Mouse (Mus musculus): ENCODE measurements at regions not wholly inside any gene's neighbourhood (a gene's known extent, or its start where the extent isn't known, plus 50 kb on each side); places are given as distances from the start of the nearest gene placed in this dataset.

- H3K9me3 ChIP-seq: no peaks in the 10 kb centered on the region
- 85% methylated on average over 7 of the region's 7 CpGs for WGBS
- H3K27me3 ChIP-seq (replicated peaks; ENCODE audit: low read depth, poor library complexity, severe bottlenecking): no peaks in the 10 kb centered on the region
- H3K4me1 ChIP-seq: no peaks in the 10 kb centered on the region
- no peak overlapping the region for H3K4me3 ChIP-seq
- H3K27ac ChIP-seq (replicated peaks): no peak overlapping the region
- H3K36me3 ChIP-seq (replicated peaks): no peaks in the 10 kb centered on the region
- DNase-seq (ENCODE audit: low spot score): no peak
Measured at GRCm38 (mm10) chr9:40598431-40598831, 67.2 kb upstream of the Gramd1b start.

- no peak for DNase-seq (ENCODE audit: low spot score)
- Histone ChIP-seq H3K36me3 (replicated peaks) (no peaks in the 10 kb centered on the region), H3K9me3 (no peaks in the 10 kb centered on the region), H3K27me3 (replicated peaks; ENCODE audit: low read depth, poor library complexity, severe bottlenecking) (no peaks in the 10 kb centered on the region), H3K4me1 (0 out of 2 replicates have a peak, but pooled peaks cover 3% of the 10 kb centered on the region), H3K27ac (replicated peaks) (no peak overlapping the region), H3K4me3 (no peak overlapping the region)
- WGBS: 67% methylated on average over 2 of the region's 2 CpGs
Measured at GRCm38 (mm10) chr9:40587421-40587820, 56.2 kb upstream of the Gramd1b start.

- Histone ChIP-seq H3K4me1 (0 out of 2 replicates have a peak, but pooled peaks cover 3% of the 10 kb centered on the region), H3K9me3 (no peaks in the 10 kb centered on the region), H3K4me3 (no peak overlapping the region), H3K36me3 (replicated peaks) (no peaks in the 10 kb centered on the region), H3K27me3 (replicated peaks; ENCODE audit: low read depth, poor library complexity, severe bottlenecking) (no peaks in the 10 kb centered on the region), H3K27ac (replicated peaks) (no peak overlapping the region)
- 89% methylated on average over 7 of the region's 7 CpGs for WGBS
- DNase-seq (ENCODE audit: low spot score): no peak
Measured at GRCm38 (mm10) chr9:40586581-40586980, 55.4 kb upstream of the Gramd1b start.

GRCm38 (mm10) chr9:40583554-40583953 lies 52.4 kb upstream of the Gramd1b start:
- H3K27ac ChIP-seq (replicated peaks): no peak overlapping the region
- no peak overlapping the region for H3K4me3 ChIP-seq
- peaks cover 7% of the 10 kb centered on the region; the same call in 1 of the 2 replicates for H3K4me1 ChIP-seq
- 57% methylated on average over 11 of the region's 11 CpGs for WGBS
- H3K36me3 ChIP-seq (replicated peaks): no peaks in the 10 kb centered on the region
- H3K27me3 ChIP-seq (replicated peaks; ENCODE audit: low read depth, poor library complexity, severe bottlenecking): no peaks in the 10 kb centered on the region
- no peaks in the 10 kb centered on the region for H3K9me3 ChIP-seq
- peak; percentile 68 for DNase-seq (ENCODE audit: low spot score)

GRCm38 (mm10) chr9:40581854-40582253 lies 50.7 kb upstream of the Gramd1b start:
- no peaks in the 10 kb centered on the region for H3K27me3 ChIP-seq (replicated peaks; ENCODE audit: low read depth, poor library complexity, severe bottlenecking)
- H3K27ac ChIP-seq (replicated peaks): no peak overlapping the region
- no peak for DNase-seq (ENCODE audit: low spot score)
- no peaks in the 10 kb centered on the region for H3K36me3 ChIP-seq (replicated peaks)
- H3K9me3 ChIP-seq: no peaks in the 10 kb centered on the region
- H3K4me3 ChIP-seq: no peak overlapping the region
- WGBS: 81% methylated on average over 2 of the region's 2 CpGs
- H3K4me1 ChIP-seq: peaks cover 8% of the 10 kb centered on the region; the same call in 1 of the 2 replicates
